Mouse (Mus musculus) testis, adult 2 months (tissue): ENCODE measurements around the gene Trpm4. TPM values are rescaled to one million over a fixed set of nuclear protein-coding genes. Genes with fewer than 3 reads are reported as not detected.

Experiments used
- H3K27ac ChIP-seq: fragments of 200-500 bp; 2 replicates; pipeline ENCODE4 v1.5.1; 2012; ENCODE audit warnings: low read depth, low read length; ENCODE audit not compliant: control insufficient read depth, insufficient read depth
- H3K27me3 ChIP-seq: fragments of 200-500 bp; 2 replicates; pipeline ENCODE4 v1.6.1; 2012; ENCODE audit warnings: mild to moderate bottlenecking, low read length, moderate library complexity; ENCODE audit not compliant: control insufficient read depth, insufficient read depth
- H3K36me3 ChIP-seq: fragments of 200-500 bp; 2 replicates; pipeline ENCODE4 v1.6.1; 2012; ENCODE audit warnings: mild to moderate bottlenecking, low read length; ENCODE audit not compliant: control insufficient read depth, insufficient read depth
- H3K4me1 ChIP-seq: fragments of 200-500 bp; 2 replicates; pipeline ENCODE4 v1.6.1; 2012; ENCODE audit warnings: low read length; ENCODE audit not compliant: control insufficient read depth, insufficient read depth
- H3K4me3 ChIP-seq: fragments of 200-500 bp; 2 replicates; pipeline ENCODE4 v1.5.1; 2012; ENCODE audit warnings: low read depth, mild to moderate bottlenecking, low read length, moderate library complexity, mixed read lengths; ENCODE audit not compliant: control insufficient read depth
- CTCF ChIP-seq: fragments of 200-500 bp; IDR thresholded peaks from 2 replicates; pipeline ENCODE4 v1.5.1; 2012; ENCODE audit warnings: low read depth, mild to moderate bottlenecking, inconsistent platforms, low read length, moderate library complexity; ENCODE audit not compliant: control insufficient read depth, insufficient read depth, insufficient replicate concordance
- POLR2A ChIP-seq: fragments of 200-500 bp; IDR thresholded peaks from 2 replicates; pipeline ENCODE4 v1.6.1; 2012; ENCODE audit warnings: low read depth, mild to moderate bottlenecking, inconsistent platforms, low read length, moderate library complexity; ENCODE audit not compliant: control insufficient read depth
- polyA plus RNA-seq: library from polyadenylated mRNA; depleted of rRNA; stranded (reverse); fragments of >200 nt; gene quantifications from 2 replicates; pipeline ENCODE4 v1.2.3, GENCODE M21; 2012

Gene Trpm4
- polyA plus RNA-seq, 1 experiment: 54.8 TPM

DNA sequence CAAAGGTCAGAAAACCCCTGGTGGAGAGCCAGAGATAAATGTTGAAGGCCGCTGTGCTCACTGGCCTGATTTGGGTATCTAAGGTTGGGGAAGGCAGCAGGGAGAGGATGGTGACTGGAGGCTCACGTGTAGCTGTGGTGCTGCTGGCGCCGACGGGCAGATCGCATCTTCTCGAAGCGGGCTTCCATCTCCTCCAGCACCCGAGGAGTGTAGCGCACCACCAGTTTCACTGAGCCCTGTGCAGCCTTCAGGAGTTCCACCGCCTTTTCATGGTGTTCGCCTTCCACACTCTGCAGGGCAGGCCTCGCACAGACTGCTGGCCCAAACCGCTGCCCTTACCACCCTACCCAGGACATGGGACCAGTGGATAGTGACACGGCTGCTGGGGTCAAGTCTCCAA lies 34.6 kb upstream of the Trpm4 start:
- no peaks in the 10 kb centered on the region; the same call in 1 of the 2 replicates for H3K27me3 ChIP-seq
- H3K4me1 ChIP-seq: peaks cover 38% of the 10 kb centered on the region
- TF ChIP-seq POLR2A: no peak
- no peak for TF ChIP-seq CTCF
- no peak overlapping the region for H3K27ac ChIP-seq
- no peaks in the 10 kb centered on the region for H3K36me3 ChIP-seq
- no peak overlapping the region for H3K4me3 ChIP-seq

DNA sequence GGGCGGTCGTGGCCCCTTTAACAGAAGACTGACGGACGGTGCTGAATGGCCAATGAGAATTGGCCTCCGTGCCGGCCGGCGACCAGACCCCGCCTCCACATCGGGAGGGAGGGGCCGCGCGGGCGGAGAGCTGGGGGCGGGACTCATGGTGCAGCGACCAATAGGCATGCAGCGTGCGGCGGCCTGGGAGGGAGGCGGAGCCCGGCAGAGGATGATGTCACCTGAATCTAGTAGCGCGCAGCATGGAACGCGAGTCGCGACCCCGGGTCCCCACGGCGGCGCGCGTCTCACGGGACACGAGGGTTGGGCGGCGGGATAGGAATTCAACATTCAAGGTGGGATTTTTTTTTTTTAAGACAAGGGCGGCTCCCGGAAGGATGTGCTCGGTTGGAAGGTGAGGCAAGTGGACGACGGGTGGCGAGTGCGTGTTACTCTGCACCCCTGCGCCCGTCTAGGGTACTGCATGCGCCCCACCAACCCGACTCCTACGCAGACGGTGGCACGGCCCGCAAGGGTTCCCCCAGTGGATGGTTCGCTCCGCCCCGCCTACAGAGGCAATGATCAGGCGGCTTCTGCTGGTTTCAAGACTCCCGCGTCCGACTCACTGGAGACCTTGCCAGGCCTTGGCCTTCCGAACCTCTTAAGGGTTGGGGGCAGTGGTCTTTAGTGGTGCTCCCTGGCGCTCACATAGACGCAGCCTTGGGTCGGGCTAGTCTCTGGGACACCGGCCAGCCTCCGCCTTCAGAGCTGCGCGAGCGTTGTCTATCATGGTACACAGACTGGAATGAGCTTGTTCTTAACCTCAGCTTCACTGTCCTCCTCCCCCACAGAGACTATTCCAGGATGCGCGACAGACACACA lies 33.7 kb upstream of the Trpm4 start:
- H3K27me3 ChIP-seq: no peaks in the 10 kb centered on the region; the same call in 1 of the 2 replicates
- no peaks in the 10 kb centered on the region for H3K36me3 ChIP-seq
- H3K4me1 ChIP-seq: peaks cover 43% of the 10 kb centered on the region

DNA sequence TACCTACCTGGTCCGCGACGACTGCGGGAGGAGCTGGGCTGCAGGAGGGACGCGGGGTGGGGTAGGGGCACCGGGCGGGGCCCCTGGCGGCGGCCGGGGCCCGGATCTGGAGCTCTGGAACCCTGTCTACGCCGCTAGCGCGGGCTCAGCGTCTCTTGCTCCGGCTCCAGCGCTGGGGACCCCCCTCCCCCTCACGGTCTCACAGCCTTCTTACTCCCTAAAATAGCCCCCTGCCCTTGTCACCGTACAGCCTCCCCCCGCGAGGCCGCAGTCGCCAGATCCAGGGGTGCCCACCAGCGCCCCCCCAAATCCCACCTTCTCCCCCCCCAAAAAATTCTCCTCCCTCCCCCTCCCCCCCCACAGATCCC lies 33.1 kb upstream of the Trpm4 start, which contains the start of gene Ppfia3:
Ppfia3 (minus strand) TSS at position 368 of the 368 bp plus-strand sequence.
- Histone ChIP-seq H3K27ac (peak within 1 kb of the TSS; percentile 50), H3K27me3 (no peaks in the 10 kb centered on the region; the same call in 1 of the 2 replicates)

More for the DNA sequence above, 33.7 kb upstream of the Trpm4 start:
- H3K27ac ChIP-seq: peak overlapping the region; percentile 50
- peak; percentile 61; the same call in 1 of the 2 replicates for TF ChIP-seq CTCF
- TF ChIP-seq POLR2A: no peak
- H3K4me3 ChIP-seq: peak overlapping the region; percentile 86

DNA sequence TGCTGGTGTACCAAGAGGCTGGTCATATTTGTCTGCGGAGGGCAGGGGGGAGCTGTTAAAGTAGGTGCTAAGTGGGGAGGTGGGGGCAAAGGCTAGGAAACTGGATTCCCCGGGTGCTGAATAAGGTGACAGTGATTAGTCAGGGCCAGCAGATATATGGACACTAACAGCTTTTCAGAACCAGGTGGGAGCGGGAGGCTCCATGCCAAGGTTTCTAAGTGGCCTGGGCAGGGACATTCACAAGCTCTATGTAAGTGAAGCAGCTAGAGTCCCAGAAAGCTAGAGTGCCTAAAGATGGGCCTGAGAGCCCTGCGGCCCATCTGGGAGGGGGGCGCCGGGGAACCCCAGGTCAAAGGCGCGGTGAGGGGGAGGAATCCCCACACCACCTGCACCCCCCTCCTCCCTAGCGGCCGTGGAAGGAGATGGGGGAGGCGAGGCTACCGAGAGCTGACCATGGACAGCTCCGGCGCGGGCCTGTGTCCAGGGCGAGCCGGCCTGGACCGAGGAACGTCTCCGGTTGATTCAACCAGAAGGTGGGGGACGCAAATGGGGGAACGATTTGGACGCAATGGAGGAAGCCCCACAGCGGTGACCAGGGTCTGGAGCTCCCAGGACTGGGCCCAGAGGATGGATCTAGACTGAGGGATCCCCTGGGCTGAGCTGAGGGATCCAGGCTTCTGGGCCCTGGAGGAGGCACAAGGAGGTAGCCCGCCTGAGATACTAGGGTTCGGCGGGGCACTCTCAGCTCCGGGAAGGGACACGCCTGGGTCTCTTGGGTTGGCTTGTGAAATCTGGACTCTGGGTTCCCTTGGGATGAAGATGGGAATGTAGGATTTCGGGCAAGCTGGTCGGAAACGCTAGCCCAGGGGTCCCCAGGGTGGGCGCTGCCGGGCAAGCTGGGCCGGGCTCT lies 32.4 kb upstream of the Trpm4 start:
- Histone ChIP-seq H3K4me1 (peaks cover 51% of the 10 kb centered on the region), H3K27ac (no peak overlapping the region), H3K27me3 (no peaks in the 10 kb centered on the region; the same call in 1 of the 2 replicates)

More for the DNA sequence above, 33.1 kb upstream of the Trpm4 start, which contains the start of gene Ppfia3:
- peak within 1 kb of the TSS; percentile 86 for H3K4me3 ChIP-seq
- no peaks in the 10 kb centered on the region for H3K36me3 ChIP-seq
- H3K4me1 ChIP-seq: peaks cover 49% of the 10 kb centered on the region
- TF ChIP-seq POLR2A (no peak), CTCF (no peak)

DNA sequence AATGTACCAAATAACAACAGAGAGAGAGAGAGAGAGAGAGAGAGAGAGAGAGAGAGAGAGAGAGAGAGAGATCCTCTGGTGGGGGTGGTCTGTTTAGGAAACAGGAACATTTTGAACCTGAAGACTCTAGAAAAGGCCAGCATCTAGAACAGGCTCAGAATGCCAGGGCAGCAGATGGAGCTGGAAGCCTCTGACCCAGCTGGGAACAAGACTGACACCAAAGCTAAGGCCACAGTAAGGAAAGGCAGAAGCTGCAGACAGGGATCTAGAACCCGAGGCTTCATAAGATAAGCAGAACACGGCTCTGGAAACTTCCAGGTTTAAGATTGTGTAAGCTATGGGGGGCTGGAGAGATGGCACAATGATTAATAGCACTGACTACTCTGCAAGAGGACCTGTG lies 30.4 kb upstream of the Trpm4 start:
- no peak for TF ChIP-seq POLR2A
- TF ChIP-seq CTCF: no peak
- Histone ChIP-seq H3K27ac (no peak overlapping the region), H3K36me3 (no peaks in the 10 kb centered on the region)

More for the DNA sequence above, 32.4 kb upstream of the Trpm4 start:
- Histone ChIP-seq H3K4me3 (peak overlapping the region; percentile 56), H3K36me3 (no peaks in the 10 kb centered on the region)
- TF ChIP-seq POLR2A (no peak), CTCF (no peak)

DNA sequence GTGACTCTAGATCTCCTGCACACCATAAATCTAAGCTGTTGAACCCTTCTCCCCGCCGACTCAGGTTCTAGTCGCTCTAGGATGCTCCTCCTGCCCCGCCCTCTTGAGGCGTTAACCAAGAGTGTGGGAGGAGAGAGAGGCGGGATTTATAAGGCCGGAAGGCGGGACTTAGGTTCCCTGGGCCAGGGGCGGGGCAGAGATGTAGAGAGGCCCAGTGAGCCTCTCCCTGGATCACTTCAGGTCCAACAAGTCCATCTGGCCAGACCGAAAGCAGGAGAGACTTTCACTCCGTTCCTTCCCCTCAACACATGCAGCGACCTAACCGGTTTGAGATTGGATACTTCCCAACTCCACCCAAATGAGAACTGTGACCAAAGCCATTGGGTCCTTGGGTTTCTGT lies 29.2 kb upstream of the Trpm4 start:
- no peak for TF ChIP-seq CTCF
- TF ChIP-seq POLR2A: no peak
- no peak overlapping the region for H3K27ac ChIP-seq
- no peaks in the 10 kb centered on the region for H3K36me3 ChIP-seq
- no peaks in the 10 kb centered on the region; the same call in 1 of the 2 replicates for H3K27me3 ChIP-seq
- H3K4me3 ChIP-seq: no peak overlapping the region
- H3K4me1 ChIP-seq: peaks cover 45% of the 10 kb centered on the region

More for the DNA sequence above, 30.4 kb upstream of the Trpm4 start:
- Histone ChIP-seq H3K27me3 (no peaks in the 10 kb centered on the region; the same call in 1 of the 2 replicates), H3K4me3 (no peak overlapping the region), H3K4me1 (peaks cover 47% of the 10 kb centered on the region)
